Mouse (Mus musculus) liver, embryonic 11.5 days (tissue): ENCODE measurements around the gene Morc4. TPM values are rescaled to one million over a fixed set of nuclear protein-coding genes. Genes with fewer than 3 reads are reported as not detected.

Experiments
- ATAC-seq: fragments of 200-750 bp; cut with Nextera tagmentation; replicated peaks from 2 replicates; pipeline ENCODE4 v1.8.0; 2017; ENCODE audit warnings: moderate number of reproducible peaks, mild to moderate bottlenecking, moderate TSS enrichment, moderate library complexity; ENCODE audit not compliant: low FRiP score
- DNase-seq: peaks from one replicate; pipeline ENCODE4 v3.0.0-alpha.2; 2017; ENCODE audit warnings: low spot score
- H3K27ac ChIP-seq: fragments of 300-500 bp; sonication (generic); 2 replicates; pipeline ENCODE4 v1.5.1; 2014; ENCODE audit warnings: mild to moderate bottlenecking, low read depth, low read length, control low read depth
- H3K27me3 ChIP-seq: fragments of 300-500 bp; sonication (generic); replicated peaks from 2 replicates; pipeline ENCODE4 v1.6.1; 2014; ENCODE audit warnings: low read length, mixed read lengths; ENCODE audit not compliant: control insufficient read depth, insufficient read depth
- H3K36me3 ChIP-seq: fragments of 300-500 bp; sonication (generic); 2 replicates; pipeline ENCODE4 v1.6.1; 2014; ENCODE audit warnings: mild to moderate bottlenecking, low read length, moderate library complexity, mixed read lengths; ENCODE audit not compliant: control insufficient read depth, insufficient read depth
- H3K4me1 ChIP-seq: fragments of 300-500 bp; sonication (generic); replicated peaks from 2 replicates; pipeline ENCODE4 v1.6.1; 2014; ENCODE audit warnings: low read length, mixed read lengths; ENCODE audit not compliant: control insufficient read depth, insufficient read depth
- H3K4me2 ChIP-seq: fragments of 300-500 bp; sonication (generic); 2 replicates; pipeline ENCODE4 v1.6.1; 2014; ENCODE audit warnings: mild to moderate bottlenecking, control low read depth, moderate library complexity
- H3K4me3 ChIP-seq: fragments of 300-500 bp; sonication (generic); 2 replicates; pipeline ENCODE4 v1.5.1; 2014; ENCODE audit warnings: low read depth, low read length, control low read depth
- H3K9ac ChIP-seq: fragments of 300-500 bp; sonication (generic); 2 replicates; pipeline ENCODE4 v1.6.1; 2014; ENCODE audit warnings: low read depth, low read length, control low read depth
- H3K9me3 ChIP-seq: fragments of 300-500 bp; sonication (generic); 2 replicates; pipeline ENCODE4 v1.6.1; 2016; ENCODE audit warnings: low read length, inconsistent platforms, mixed read lengths; ENCODE audit not compliant: control insufficient read depth
- WGBS: fragments of 180-500 bp; shearing (Covaris S2); extraction: QIAGEN DNeasy Blood & Tissue Kit; methylation state at CpG from one replicate; pipeline ENCODE4 v1.1.7; 2014; 5-methylcytosine and 5-hydroxymethylcytosine counted together
- polyA plus RNA-seq: library from polyadenylated mRNA; unstranded; fragments of >200 nt; fragmentation: Nextera tagmentation; extraction: Ambion mirVana; gene quantifications from 2 replicates; pipeline ENCODE4 v1.2.1, GENCODE M21; 2014

Morc4 gene
- polyA plus RNA-seq, 1 experiment from 2014 or later, result 17.9 TPM

- Histone ChIP-seq H3K36me3 (no peaks in the 10 kb centered on the region), H3K9ac (no peak overlapping the region; the same call in 1 of the 2 replicates), H3K4me2 (peak overlapping the region; percentile 52), H3K27me3 (no peaks in the 10 kb centered on the region; the same call in none of the 2 replicates), H3K4me3 (no peak overlapping the region), H3K4me1 (peaks cover 8% of the 10 kb centered on the region), H3K27ac (peak overlapping the region; percentile 65; the same call in 1 of the 2 replicates), H3K9me3 (no peaks in the 10 kb centered on the region)
- WGBS, result 54% methylated on average over 9 of the region's 9 CpGs
- DNase-seq (no peak), ATAC-seq (peak; percentile 70)
Observed at GRCm38 (mm10) chrX:139813299-139814002, 58.0 kb downstream of the Morc4 start.

- 61% methylated on average over 3 of the region's 3 CpGs for WGBS
- H3K4me3 ChIP-seq, result no peak overlapping the region
- H3K4me1 ChIP-seq, result peaks cover 8% of the 10 kb centered on the region
- DNase-seq (no peak), ATAC-seq (no peak)
- no peaks in the 10 kb centered on the region for H3K36me3 ChIP-seq
- no peaks in the 10 kb centered on the region; the same call in none of the 2 replicates for H3K27me3 ChIP-seq
- no peak overlapping the region for H3K27ac ChIP-seq
- H3K9ac ChIP-seq, result no peak overlapping the region
- no peaks in the 10 kb centered on the region for H3K9me3 ChIP-seq
- H3K4me2 ChIP-seq, result no peak overlapping the region
Observed at GRCm38 (mm10) chrX:139812636-139813298, 58.7 kb downstream of the Morc4 start.

GRCm38 (mm10) chrX:139808501-139808900 is 63.0 kb downstream of the Morc4 start:
- DNase-seq (no peak), ATAC-seq (no peak)
- 89% methylated on average over 10 of the region's 10 CpGs for WGBS
- Histone ChIP-seq H3K27ac (no peak overlapping the region), H3K36me3 (no peaks in the 10 kb centered on the region), H3K4me3 (no peak overlapping the region), H3K4me1 (0 out of 2 replicates have a peak, but pooled peaks cover 3% of the 10 kb centered on the region), H3K9me3 (no peaks in the 10 kb centered on the region), H3K9ac (no peak overlapping the region), H3K27me3 (no peaks in the 10 kb centered on the region; the same call in none of the 2 replicates), H3K4me2 (no peak overlapping the region)

- no peak overlapping the region for H3K4me3 ChIP-seq
- H3K27ac ChIP-seq, result no peak overlapping the region
- no peak for DNase-seq
- no peak overlapping the region for H3K9ac ChIP-seq
- no peaks in the 10 kb centered on the region for H3K36me3 ChIP-seq
- no peaks in the 10 kb centered on the region for H3K9me3 ChIP-seq
- 0 out of 2 replicates have a peak, but pooled peaks cover 3% of the 10 kb centered on the region for H3K4me1 ChIP-seq
- WGBS, result 64% methylated on average over 4 of the region's 4 CpGs
- no peaks in the 10 kb centered on the region; the same call in none of the 2 replicates for H3K27me3 ChIP-seq
- no peak overlapping the region for H3K4me2 ChIP-seq
- no peak for ATAC-seq
Observed at GRCm38 (mm10) chrX:139808085-139808484, 63.4 kb downstream of the Morc4 start.

GRCm38 (mm10) chrX:139807391-139807790 is 64.1 kb downstream of the Morc4 start:
- no peaks in the 10 kb centered on the region for H3K36me3 ChIP-seq
- H3K9ac ChIP-seq, result no peak overlapping the region
- H3K27ac ChIP-seq, result no peak overlapping the region
- ATAC-seq, result no peak
- H3K4me2 ChIP-seq, result no peak overlapping the region
- DNase-seq, result no peak
- no peaks in the 10 kb centered on the region; the same call in 1 of the 2 replicates for H3K27me3 ChIP-seq
- 0 out of 2 replicates have a peak, but pooled peaks cover under 1% of the 10 kb centered on the region for H3K4me1 ChIP-seq
- H3K9me3 ChIP-seq, result no peaks in the 10 kb centered on the region
- WGBS, result 79% methylated on average over 2 of the region's 2 CpGs
- no peak overlapping the region for H3K4me3 ChIP-seq

- H3K27ac ChIP-seq, result no peak overlapping the region
- no peak overlapping the region for H3K9ac ChIP-seq
- WGBS, result 90% methylated on average over 4 of the region's 4 CpGs
- no peak overlapping the region for H3K4me3 ChIP-seq
- no peaks in the 10 kb centered on the region for H3K4me1 ChIP-seq
- no peaks in the 10 kb centered on the region; the same call in none of the 2 replicates for H3K27me3 ChIP-seq
- H3K36me3 ChIP-seq, result no peaks in the 10 kb centered on the region
- no peaks in the 10 kb centered on the region for H3K9me3 ChIP-seq
- H3K4me2 ChIP-seq, result no peak overlapping the region
- no peak for ATAC-seq
- no peak for DNase-seq
Observed at GRCm38 (mm10) chrX:139805918-139806317, 65.6 kb downstream of the Morc4 start.

- H3K27me3 ChIP-seq, result no peaks in the 10 kb centered on the region; the same call in 1 of the 2 replicates
- no peak overlapping the region for H3K27ac ChIP-seq
- ATAC-seq (no peak), DNase-seq (no peak)
- WGBS, result 79% methylated on average over 2 of the region's 2 CpGs
- no peak overlapping the region for H3K4me3 ChIP-seq
- H3K36me3 ChIP-seq, result no peaks in the 10 kb centered on the region
- no peak overlapping the region for H3K4me2 ChIP-seq
- H3K4me1 ChIP-seq, result no peaks in the 10 kb centered on the region
- no peak overlapping the region for H3K9ac ChIP-seq
- H3K9me3 ChIP-seq, result no peaks in the 10 kb centered on the region
Observed at GRCm38 (mm10) chrX:139803028-139803427, 68.4 kb downstream of the Morc4 start.

- WGBS, result 76% methylated on average over 8 of the region's 8 CpGs
Observed at GRCm38 (mm10) chrX:139800406-139800878, 71.0 kb downstream of the Morc4 start, which contains the start of gene Cldn2. Gene Cldn2 (plus strand): TSS chrX:139800828.

More at GRCm38 (mm10) chrX:139800406-139800878, 71.0 kb downstream of the Morc4 start, which contains the start of gene Cldn2:
- Histone ChIP-seq H3K9me3 (no peaks in the 10 kb centered on the region), H3K36me3 (no peaks in the 10 kb centered on the region), H3K4me1 (no peaks in the 10 kb centered on the region), H3K9ac (no peak within 1 kb of the TSS), H3K27ac (no peak within 1 kb of the TSS), H3K4me2 (no peak within 1 kb of the TSS), H3K27me3 (no peaks in the 10 kb centered on the region; the same call in 1 of the 2 replicates), H3K4me3 (no peak within 1 kb of the TSS)
- DNase-seq (no peak), ATAC-seq (no peak)
